Mouse (Mus musculus): ENCODE results near the gene Cyp17a1.

Gene Cyp17a1

GRCm38 (mm10) chr19:46641420-46642085 lies 31.4 kb downstream of the Cyp17a1 start:
- DNase-seq = no peak

GRCm38 (mm10) chr19:46640780-46641179 lies 32.2 kb downstream of the Cyp17a1 start:
- no peak for DNase-seq

- no peak for DNase-seq
These were observed 33.5 kb downstream of the Cyp17a1 start for GRCm38 (mm10) chr19:46639496-46639895.

GRCm38 (mm10) chr19:46639053-46639452 lies 33.9 kb downstream of the Cyp17a1 start:
- no peak for DNase-seq

- no peak for DNase-seq
These were observed 35.4 kb downstream of the Cyp17a1 start for GRCm38 (mm10) chr19:46637598-46637997.

GRCm38 (mm10) chr19:46635766-46636165 lies 37.2 kb downstream of the Cyp17a1 start:
- DNase-seq = no peak

- no peak for DNase-seq
These were observed 41.3 kb downstream of the Cyp17a1 start for GRCm38 (mm10) chr19:46631637-46632036.

GRCm38 (mm10) chr19:46629807-46630206 lies 43.2 kb downstream of the Cyp17a1 start:
- DNase-seq = no peak

- DNase-seq = no peak
These were observed 44.6 kb downstream of the Cyp17a1 start for GRCm38 (mm10) chr19:46628403-46628802.

- no peak for DNase-seq
These were observed 47.5 kb downstream of the Cyp17a1 start for GRCm38 (mm10) chr19:46625519-46625918.

GRCm38 (mm10) chr19:46625015-46625414 lies 48.0 kb downstream of the Cyp17a1 start:
- no peak for DNase-seq

GRCm38 (mm10) chr19:46623790-46624772 lies 48.9 kb downstream of the Cyp17a1 start:
- DNase-seq = no peak

- DNase-seq = no peak
These were observed 49.7 kb downstream of the Cyp17a1 start for GRCm38 (mm10) chr19:46623194-46623667.

GRCm38 (mm10) chr19:46622659-46623193 lies 50.2 kb downstream of the Cyp17a1 start:
- DNase-seq = no peak

GRCm38 (mm10) chr19:46621236-46622183 lies 51.5 kb downstream of the Cyp17a1 start:
- no peak for DNase-seq

GRCm38 (mm10) chr19:46620016-46620808 lies 52.8 kb downstream of the Cyp17a1 start:
- no peak for DNase-seq

GRCm38 (mm10) chr19:46619518-46619917 lies 53.5 kb downstream of the Cyp17a1 start:
- DNase-seq = no peak

GRCm38 (mm10) chr19:46619001-46619400 lies 54.0 kb downstream of the Cyp17a1 start:
- no peak for DNase-seq

- no peak for DNase-seq
These were observed 54.6 kb downstream of the Cyp17a1 start for GRCm38 (mm10) chr19:46618322-46618721.

GRCm38 (mm10) chr19:46617361-46617760 lies 55.6 kb downstream of the Cyp17a1 start:
- no peak for DNase-seq
